30 mouse cellular contexts compared by ENCODE assay signal in genomic region chr12:42250410-42250809, GRCm38 (mm10).
"Had no signal": no experiment of that assay in that cellular context is flagged by ENCODE, and none has a peak within 500 bp of the region (broad histone marks: within the 10 kb centered on the region; RNA-seq: fewer than 3 reads in every experiment).

No protein-coding gene starts in this region.

- H3K4me2 ChIP-seq: heart, embryonic 11.5 days; heart, embryonic 12.5 days; heart, embryonic 13.5 days; heart, embryonic 15.5 days; hindbrain, embryonic 12.5 days; hindbrain, embryonic 13.5 days; hindbrain, embryonic 14.5 days; hindbrain, embryonic 15.5 days; intestine, embryonic 15.5 days; kidney, embryonic 15.5 days had no signal

- H3K4me1 ChIP-seq: heart, embryonic 12.5 days; heart, embryonic 13.5 days; heart, embryonic 15.5 days; hindbrain, embryonic 10.5 days; hindbrain, embryonic 12.5 days; hindbrain, embryonic 13.5 days; hindbrain, embryonic 15.5 days; intestine, embryonic 15.5 days; kidney, embryonic 15.5 days had no signal

- H3K9me3 ChIP-seq: heart, embryonic 13.5 days; heart, embryonic 15.5 days; hindbrain, embryonic 10.5 days; hindbrain, embryonic 12.5 days; hindbrain, embryonic 13.5 days; hindbrain, embryonic 15.5 days; intestine, embryonic 15.5 days; kidney, embryonic 15.5 days had no signal

- H3K4me3 ChIP-seq: heart, embryonic 12.5 days; heart, embryonic 13.5 days; heart, embryonic 15.5 days; hindbrain, embryonic 10.5 days; hindbrain, embryonic 12.5 days; hindbrain, embryonic 13.5 days; hindbrain, embryonic 15.5 days; intestine, embryonic 15.5 days; kidney, embryonic 15.5 days; layer of hippocampus, adult 2 months; left cerebral cortex, adult 2 months had no signal

- H3K36me3 ChIP-seq: heart, embryonic 12.5 days; heart, embryonic 13.5 days; heart, embryonic 15.5 days; hindbrain, embryonic 10.5 days; hindbrain, embryonic 12.5 days; hindbrain, embryonic 13.5 days; hindbrain, embryonic 15.5 days; intestine, embryonic 15.5 days; kidney, embryonic 15.5 days had no signal

- DNase-seq: heart, postnatal 10 days; heart, postnatal 14 days; heart, postnatal 36 days; heart, postnatal 4 days; kidney, adult 11 months; kidney, adult 18-20 months; kidney, adult 2 months; kidney, adult 8-10 months; kidney, adult 9 months; kidney, postnatal 10 days; kidney, postnatal 14 days; kidney, postnatal 25 days; kidney, postnatal 4 days; layer of hippocampus, adult 9-11 months; layer of hippocampus, postnatal 36 days had no signal

- H3K27ac ChIP-seq: heart, embryonic 13.5 days; heart, embryonic 15.5 days; hindbrain, embryonic 10.5 days; hindbrain, embryonic 12.5 days; hindbrain, embryonic 13.5 days; hindbrain, embryonic 14.5 days; hindbrain, embryonic 15.5 days; hindbrain, postnatal 0 days; intestine, embryonic 15.5 days; kidney, embryonic 15.5 days; kidney, postnatal 0 days; layer of hippocampus, adult 2 months; left cerebral cortex, adult 2 months had no signal

- H3K9ac ChIP-seq: heart, embryonic 12.5 days; heart, embryonic 13.5 days; heart, embryonic 15.5 days; hindbrain, embryonic 12.5 days; hindbrain, embryonic 13.5 days; hindbrain, embryonic 14.5 days; hindbrain, embryonic 15.5 days; intestine, embryonic 15.5 days; kidney, embryonic 15.5 days had no signal

- H3K27me3 ChIP-seq: heart, embryonic 12.5 days; heart, embryonic 13.5 days; heart, embryonic 15.5 days; hindbrain, embryonic 12.5 days; hindbrain, embryonic 13.5 days; hindbrain, embryonic 15.5 days; intestine, embryonic 15.5 days; kidney, embryonic 15.5 days had no signal
